Mouse (Mus musculus) kidney, adult 2 months (tissue): ENCODE results near the gene Tcp11l1.

Experiments used
- CTCF ChIP-seq: fragments of 200-500 bp; conservative IDR thresholded peaks from 2 replicates; pipeline ENCODE4 v1.5.1; 2011; ENCODE audit warnings: low read depth, mild to moderate bottlenecking, control low read depth, low read length, moderate library complexity, mixed read lengths; ENCODE audit not compliant: insufficient read depth, insufficient read length
- POLR2A ChIP-seq: fragments of 200-500 bp; IDR thresholded peaks from one replicate; pipeline ENCODE4 v1.6.1; 2011; ENCODE audit warnings: low read depth, low read length, control low read depth

GRCm38 (mm10) chr2:104741015-104741758, 29.2 kb upstream of the Tcp11l1 start:
- TF ChIP-seq CTCF, result no peak
- no peak for TF ChIP-seq POLR2A
